Mouse (Mus musculus) bone marrow, adult 2 months (tissue): ENCODE measurements around the gene Erbin. TPM values are rescaled to one million over a fixed set of nuclear protein-coding genes. Genes with fewer than 3 reads are reported as not detected.

Source experiments
- H3K27ac ChIP-seq: fragments of 200-500 bp; 2 replicates; pipeline ENCODE4 v1.5.1; 2012; ENCODE audit warnings: low read depth, mild to moderate bottlenecking, control low read depth, inconsistent platforms, low read length; ENCODE audit not compliant: control insufficient read depth, poor library complexity, insufficient read depth
- H3K4me1 ChIP-seq: fragments of 200-500 bp; 2 replicates; pipeline ENCODE4 v1.6.1; 2011; ENCODE audit warnings: low read length; ENCODE audit not compliant: control insufficient read depth, insufficient read depth
- H3K4me3 ChIP-seq: fragments of 200-500 bp; replicated peaks from 2 replicates; pipeline ENCODE3; 2011; ENCODE audit warnings: mild to moderate bottlenecking, low read depth, low read length, control low read depth; ENCODE audit not compliant: control insufficient read depth
- CTCF ChIP-seq: fragments of 200-500 bp; IDR thresholded peaks from 2 replicates; pipeline ENCODE4 v1.5.1; 2011; ENCODE audit warnings: low read length, control low read depth; ENCODE audit not compliant: control insufficient read depth, insufficient read depth
- POLR2A ChIP-seq: fragments of 200-500 bp; IDR thresholded peaks from 2 replicates; pipeline ENCODE4 v1.6.1; 2011; ENCODE audit warnings: low read depth, mild to moderate bottlenecking, control low read depth, low read length, borderline replicate concordance; ENCODE audit not compliant: control insufficient read depth
- WGBS: fragments of 180-500 bp; shearing (Covaris S2); methylation state at CpG from one replicate; pipeline ENCODE4 v1.1.7; 2018; 5-methylcytosine and 5-hydroxymethylcytosine counted together
- polyA plus RNA-seq: library from polyadenylated mRNA; stranded (reverse); fragments of >200 nt; gene quantifications from 2 replicates; pipeline ENCODE4 v1.2.4, GENCODE M21; 2011; ENCODE audit warnings: low replicate concordance; ENCODE audit not compliant: missing spikeins, insufficient read depth, insufficient read length

Gene Erbin
- polyA plus RNA-seq, 1 experiment: 17.4 TPM

DNA sequence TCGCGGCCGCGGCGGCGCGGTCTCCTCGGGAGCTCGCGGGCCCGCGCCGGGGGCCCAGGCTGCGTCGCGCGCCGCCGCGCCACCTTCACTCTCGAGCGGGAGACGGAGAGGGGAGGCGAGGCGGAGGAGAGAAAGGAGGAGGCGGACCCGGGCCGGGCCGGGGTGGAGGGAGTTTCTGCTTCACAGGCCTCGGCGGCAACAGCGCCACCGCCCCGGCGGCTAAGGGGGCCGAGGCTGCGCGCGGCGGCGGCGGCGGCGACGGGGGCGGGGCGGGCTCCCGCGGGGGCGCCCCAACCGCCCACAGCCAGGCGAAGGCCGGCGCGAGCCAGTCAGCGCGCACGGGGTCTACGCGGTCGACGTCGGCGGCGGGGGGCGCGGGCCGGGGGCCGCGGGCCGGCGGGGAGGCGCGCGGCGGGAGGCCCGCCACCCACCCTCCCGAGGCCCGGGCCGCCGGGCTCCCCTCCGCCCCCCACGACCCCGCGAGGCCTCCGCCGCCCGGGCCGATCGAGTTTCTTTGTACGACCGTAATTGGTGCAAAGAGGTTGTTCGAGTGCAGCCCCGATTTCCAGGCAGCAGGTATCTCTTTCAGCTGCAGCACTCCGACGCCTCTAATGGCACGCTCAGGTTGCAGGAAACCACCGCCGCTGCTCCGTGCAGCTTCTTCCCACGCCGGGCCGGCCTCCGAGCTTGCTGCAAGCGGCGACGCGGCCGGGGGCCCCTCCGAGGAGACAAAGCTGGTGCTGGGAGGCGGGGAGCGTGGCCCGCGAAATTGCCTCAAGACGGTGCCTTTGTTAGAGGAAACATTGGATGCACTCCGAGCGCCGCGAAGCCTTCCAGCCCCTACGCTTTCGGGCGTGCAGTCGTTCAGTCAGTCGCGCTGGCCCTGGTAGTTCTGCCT, 868 bp upstream of the Erbin start:
- Histone ChIP-seq H3K27ac (peak overlapping the region; percentile 100), H3K4me3 (peak overlapping the region; percentile 85), H3K4me1 (no peaks in the 10 kb centered on the region)
- WGBS: under 1% methylated on average over 120 of the region's 125 CpGs
- TF ChIP-seq CTCF: no peak
- peak; percentile 40; the same call in 1 of the 2 replicates for TF ChIP-seq POLR2A

- peak overlapping the region; percentile 100 for H3K27ac ChIP-seq
- TF ChIP-seq CTCF (no peak), POLR2A (no peak)
- under 1% methylated on average over 20 of the region's 20 CpGs for WGBS
- H3K4me3 ChIP-seq: peak overlapping the region; percentile 85
- H3K4me1 ChIP-seq: no peaks in the 10 kb centered on the region
Observed at GRCm38 (mm10) chr13:103919956-103920260, 406 bp downstream of the Erbin start.

- peak overlapping the region; percentile 100 for H3K27ac ChIP-seq
- H3K4me1 ChIP-seq: no peaks in the 10 kb centered on the region
- H3K4me3 ChIP-seq: peak overlapping the region; percentile 85
- under 1% methylated on average over 32 of the region's 32 CpGs for WGBS
- TF ChIP-seq POLR2A (no peak), CTCF (no peak)
Observed at GRCm38 (mm10) chr13:103919234-103919955, 919 bp downstream of the Erbin start.

GRCm38 (mm10) chr13:103918432-103918831, 1.9 kb downstream of the Erbin start:
- H3K4me1 ChIP-seq: no peaks in the 10 kb centered on the region
- no peak for TF ChIP-seq CTCF
- no peak for TF ChIP-seq POLR2A
- H3K4me3 ChIP-seq: no peak overlapping the region
- no peak overlapping the region for H3K27ac ChIP-seq
- 4% methylated on average over 3 of the region's 3 CpGs for WGBS

- H3K4me3 ChIP-seq: no peak overlapping the region
- no peaks in the 10 kb centered on the region for H3K4me1 ChIP-seq
- 27% methylated on average over 4 of the region's 4 CpGs for WGBS
- TF ChIP-seq CTCF: no peak
- no peak for TF ChIP-seq POLR2A
- no peak overlapping the region for H3K27ac ChIP-seq
Observed at GRCm38 (mm10) chr13:103914114-103914736, 6.1 kb downstream of the Erbin start.

DNA sequence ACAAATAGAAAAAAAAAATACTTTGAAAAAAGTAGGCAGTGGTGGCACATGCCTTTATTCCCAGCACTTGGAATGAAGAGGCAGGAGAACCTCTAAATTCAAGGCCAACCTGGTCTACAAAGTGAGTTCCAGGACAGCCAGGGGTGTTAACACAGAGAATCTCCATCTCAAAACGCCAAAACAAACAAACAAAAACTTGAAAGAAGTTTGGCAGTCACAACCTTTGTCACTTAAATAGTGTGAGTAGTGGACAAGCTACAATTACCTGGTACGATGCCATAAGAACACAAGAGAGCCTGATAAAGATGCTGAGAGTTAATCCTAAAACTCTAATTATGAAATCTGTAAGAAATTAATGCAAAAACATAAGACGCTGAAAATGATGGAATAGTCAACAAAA, 8.0 kb downstream of the Erbin start:
- Histone ChIP-seq H3K27ac (no peak overlapping the region), H3K4me1 (no peaks in the 10 kb centered on the region), H3K4me3 (no peak overlapping the region)
- 81% methylated on average over 3 of the region's 3 CpGs for WGBS
- TF ChIP-seq CTCF (no peak), POLR2A (no peak)

DNA sequence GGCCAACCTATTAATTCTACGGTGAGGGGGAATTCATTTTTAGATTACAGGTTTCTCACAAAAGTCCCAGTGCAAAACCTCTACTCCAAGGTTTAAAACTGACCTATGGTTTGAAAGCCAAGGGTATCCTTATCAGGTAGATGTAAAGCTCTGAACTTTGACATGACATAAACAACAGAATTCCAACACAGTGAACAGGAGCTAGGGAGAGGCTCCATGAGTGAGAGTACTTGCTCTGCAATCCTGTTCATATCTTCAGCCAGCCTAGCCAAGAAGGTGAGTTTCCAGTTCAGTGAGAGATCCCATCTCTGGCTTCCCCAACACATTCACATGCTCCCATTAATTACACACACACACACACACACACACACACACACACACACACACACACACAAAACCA, 9.7 kb downstream of the Erbin start:
- no peaks in the 10 kb centered on the region for H3K4me1 ChIP-seq
- TF ChIP-seq POLR2A: no peak
- no peak for TF ChIP-seq CTCF
- H3K27ac ChIP-seq: no peak overlapping the region
- H3K4me3 ChIP-seq: no peak overlapping the region
- 82% methylated on average over 1 of the region's 1 CpGs for WGBS

GRCm38 (mm10) chr13:103909894-103910293, 10.4 kb downstream of the Erbin start:
- no peak overlapping the region for H3K4me3 ChIP-seq
- no peaks in the 10 kb centered on the region for H3K4me1 ChIP-seq
- no peak overlapping the region for H3K27ac ChIP-seq
- TF ChIP-seq CTCF (no peak), POLR2A (no peak)
- WGBS: 69% methylated on average over 3 of the region's 3 CpGs
